Mouse (Mus musculus) liver, postnatal 0 days (tissue): Measurements from ENCODE around the gene Aldh1l1. TPM values are rescaled to one million over a fixed set of nuclear protein-coding genes. Genes with fewer than 3 reads are reported as not detected.
A peak's percentile ranks its signal among the peaks of the same experiment; 100 is the strongest.

Experiments used
- ATAC-seq: fragments of 200-750 bp; cut with Nextera tagmentation; 2 replicates; pipeline ENCODE4 v1.8.0; 2017; ENCODE audit warnings: mild to moderate bottlenecking, moderate library complexity
- DNase-seq: peaks from one replicate; pipeline ENCODE4 v3.0.0-alpha.2; 2016
- H3K27ac ChIP-seq: fragments of 300-500 bp; sonication (generic); 2 replicates; pipeline ENCODE4 v1.5.1; 2014; ENCODE audit warnings: antibody characterized with exemption, moderate library complexity, mild to moderate bottlenecking, low read depth
- H3K27me3 ChIP-seq: fragments of 300-500 bp; sonication (generic); 2 replicates; pipeline ENCODE4 v1.6.1; 2014; ENCODE audit warnings: low read length, control low read depth, mixed read lengths; ENCODE audit not compliant: insufficient read depth
- H3K36me3 ChIP-seq: fragments of 300-500 bp; sonication (generic); replicated peaks from 2 replicates; pipeline ENCODE4 v1.6.1; 2014; ENCODE audit warnings: mild to moderate bottlenecking, control low read depth, low read length, moderate library complexity, mixed read lengths; ENCODE audit not compliant: insufficient read depth
- H3K4me1 ChIP-seq: fragments of 300-500 bp; sonication (generic); 2 replicates; pipeline ENCODE4 v1.6.1; 2014; ENCODE audit warnings: antibody characterized with exemption, mild to moderate bottlenecking, control low read depth; ENCODE audit not compliant: insufficient read depth
- H3K4me2 ChIP-seq: fragments of 300-500 bp; sonication (generic); 2 replicates; pipeline ENCODE4 v1.6.1; 2014; ENCODE audit warnings: low read depth, mild to moderate bottlenecking, low read length, moderate library complexity, mixed read lengths
- H3K4me3 ChIP-seq: fragments of 300-500 bp; sonication (generic); 2 replicates; pipeline ENCODE4 v1.5.1; 2014; ENCODE audit warnings: low read depth, low read length
- H3K9ac ChIP-seq: fragments of 300-500 bp; sonication (generic); replicated peaks from 2 replicates; pipeline ENCODE4 v1.6.1; 2014; ENCODE audit warnings: mild to moderate bottlenecking, moderate library complexity
- H3K9me3 ChIP-seq: fragments of 300-500 bp; sonication (generic); 2 replicates; pipeline ENCODE4 v1.6.1; 2016; ENCODE audit warnings: mild to moderate bottlenecking, control low read depth, low read length, mixed read lengths
- CTCF ChIP-seq: sonication (generic); IDR thresholded peaks from 2 replicates; pipeline ENCODE4 v1.5.1; 2016; ENCODE audit warnings: antibody characterized with exemption, low read depth
- EP300 ChIP-seq: IDR thresholded peaks from 2 replicates; pipeline ENCODE4 v1.6.1; 2016; ENCODE audit warnings: antibody characterized with exemption, low read depth, mild to moderate bottlenecking
- WGBS: fragments of 180-500 bp; shearing (Covaris S2); extraction: QIAGEN DNeasy Blood & Tissue Kit; methylation state at CpG from one replicate; pipeline ENCODE4 v1.1.7; 2014; ENCODE audit not compliant: insufficient replicate concordance; 5-methylcytosine and 5-hydroxymethylcytosine counted together
- polyA plus RNA-seq: library from polyadenylated mRNA; unstranded; fragments of >200 nt; fragmentation: Nextera tagmentation; extraction: Ambion mirVana; gene quantifications from 2 replicates; pipeline ENCODE4 v1.2.1, GENCODE M21; 2015

The Aldh1l1 gene
- polyA plus RNA-seq, 1 experiment from 2014 or later, result 114 TPM

DNA sequence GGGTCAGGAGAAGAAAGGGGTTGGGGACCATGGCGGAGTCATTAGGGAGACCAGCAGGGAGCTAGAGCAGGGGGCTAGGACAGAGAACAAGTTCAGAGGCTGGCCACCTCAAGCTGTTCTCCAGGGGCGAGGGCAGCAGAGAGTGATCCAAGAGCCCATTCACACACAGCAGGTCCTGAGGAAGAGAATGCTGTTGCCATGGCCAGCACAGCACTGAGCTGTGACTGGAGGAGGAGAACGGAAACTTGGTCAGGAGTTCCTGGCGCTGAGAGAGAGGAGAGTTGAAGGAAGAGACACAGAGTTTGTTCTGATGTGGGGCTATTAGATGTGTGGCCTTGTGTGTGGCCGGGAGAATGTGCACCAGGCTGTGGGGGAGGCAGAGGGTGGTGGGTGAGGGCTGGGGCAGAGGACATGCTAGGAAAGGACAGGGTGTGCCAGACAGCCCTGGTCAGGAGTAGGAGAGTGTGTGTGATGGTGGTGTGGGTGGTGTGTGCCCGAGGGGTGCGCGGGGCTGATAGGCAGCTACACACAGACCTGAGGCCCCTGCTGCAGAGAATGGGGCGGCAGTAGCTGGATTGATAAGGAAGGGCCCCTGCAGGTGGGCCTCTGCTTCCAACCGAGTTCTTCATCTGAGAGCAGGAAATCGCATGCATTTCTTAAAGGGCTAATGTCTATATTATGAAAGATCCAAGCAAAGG is 136.7 kb downstream of the Aldh1l1 start:
- TF ChIP-seq EP300 (peak; percentile 92), CTCF (no peak)
- H3K4me1 ChIP-seq, result peaks cover 66% of the 10 kb centered on the region
- DNase-seq (peak; percentile 74), ATAC-seq (peak; percentile 70)
- 40% methylated on average over 11 of the region's 11 CpGs for WGBS
- peak overlapping the region; percentile 94 for H3K27ac ChIP-seq
- no peaks in the 10 kb centered on the region for H3K9me3 ChIP-seq
- H3K4me2 ChIP-seq, result peak overlapping the region; percentile 85
- peaks cover 27% of the 10 kb centered on the region for H3K36me3 ChIP-seq
- peak overlapping the region; percentile 4; the same call in 1 of the 2 replicates for H3K4me3 ChIP-seq
- H3K27me3 ChIP-seq, result no peaks in the 10 kb centered on the region
- H3K9ac ChIP-seq, result peak overlapping the region; percentile 81

DNA sequence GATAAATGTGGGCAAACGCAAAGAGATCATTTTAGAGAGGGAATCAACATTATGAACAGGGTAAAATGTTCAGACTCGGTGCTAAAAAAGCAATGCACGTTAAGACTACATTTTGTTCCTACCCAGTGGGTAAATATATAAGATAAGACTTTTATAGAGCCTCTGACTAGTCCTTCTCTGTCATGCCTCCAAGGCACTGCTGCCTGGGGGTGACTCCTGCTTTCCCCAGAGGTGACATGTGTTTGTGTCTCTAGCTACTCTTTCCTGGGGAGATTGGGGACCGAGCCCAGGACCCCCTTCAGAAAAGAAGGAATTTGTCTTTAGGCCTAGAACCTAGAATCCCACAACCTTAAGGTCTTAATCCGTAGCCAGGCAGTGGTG is 137.2 kb downstream of the Aldh1l1 start:
- peaks cover 60% of the 10 kb centered on the region for H3K4me1 ChIP-seq
- peak overlapping the region; percentile 94 for H3K27ac ChIP-seq
- no peak for DNase-seq
- no peak for TF ChIP-seq CTCF
- TF ChIP-seq EP300, result no peak
- H3K9ac ChIP-seq, result peak overlapping the region; percentile 81
- 46% methylated on average over 5 of the region's 5 CpGs for WGBS
- peaks cover 31% of the 10 kb centered on the region for H3K36me3 ChIP-seq
- H3K27me3 ChIP-seq, result no peaks in the 10 kb centered on the region
- peak overlapping the region; percentile 85 for H3K4me2 ChIP-seq
- H3K9me3 ChIP-seq, result no peaks in the 10 kb centered on the region
- peak overlapping the region; percentile 4 for H3K4me3 ChIP-seq
- no peak for ATAC-seq

DNA sequence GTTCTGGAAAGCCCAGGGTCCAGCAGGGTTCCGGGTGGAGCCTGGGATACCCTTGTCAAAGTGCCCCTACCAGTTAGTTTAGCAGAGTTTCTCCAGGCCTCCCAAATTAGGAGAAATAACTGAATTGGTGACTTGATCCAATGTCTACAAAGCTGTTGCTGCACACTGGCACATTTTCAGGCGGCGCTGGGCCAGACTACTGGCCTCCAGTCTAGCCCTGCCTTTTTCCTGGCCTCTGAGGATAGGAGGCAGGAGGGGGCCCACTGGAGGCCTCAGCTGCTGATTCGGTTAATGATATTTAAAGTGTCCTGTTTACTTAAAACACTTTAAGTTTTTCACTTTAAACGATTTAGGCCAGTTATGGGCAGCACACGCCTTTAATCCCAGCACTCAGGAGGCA is 138.0 kb downstream of the Aldh1l1 start:
- no peak for ATAC-seq
- H3K4me2 ChIP-seq, result peak overlapping the region; percentile 85
- peak overlapping the region; percentile 81 for H3K9ac ChIP-seq
- no peaks in the 10 kb centered on the region for H3K27me3 ChIP-seq
- H3K36me3 ChIP-seq, result peaks cover 38% of the 10 kb centered on the region
- DNase-seq, result no peak
- no peak overlapping the region for H3K4me3 ChIP-seq
- H3K9me3 ChIP-seq, result no peaks in the 10 kb centered on the region
- H3K27ac ChIP-seq, result peak overlapping the region; percentile 94
- 50% methylated on average over 6 of the region's 6 CpGs for WGBS
- H3K4me1 ChIP-seq, result peaks cover 59% of the 10 kb centered on the region
- TF ChIP-seq CTCF (no peak), EP300 (no peak)

DNA sequence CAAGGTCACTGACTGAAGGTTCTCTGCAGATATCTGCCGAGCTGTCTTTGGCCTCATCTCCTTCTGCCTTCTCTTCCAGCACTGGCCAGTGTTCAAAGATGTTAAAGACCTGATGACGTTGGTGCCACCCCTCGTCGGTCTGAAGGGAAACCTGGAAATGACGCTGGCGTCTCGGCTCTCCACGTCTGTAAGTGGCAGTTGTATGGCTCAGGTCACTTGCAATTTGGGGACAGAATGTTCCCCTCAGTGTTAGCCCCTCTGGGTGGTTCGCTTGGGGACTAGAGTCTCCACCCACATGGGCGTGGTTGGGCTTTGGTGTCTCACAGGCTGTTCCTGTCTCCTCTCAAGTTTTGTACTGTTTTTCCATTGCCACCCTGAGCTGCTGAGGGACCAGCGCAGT is 138.5 kb downstream of the Aldh1l1 start:
- peak; percentile 63 for DNase-seq
- Histone ChIP-seq H3K9me3 (no peaks in the 10 kb centered on the region), H3K4me2 (peak overlapping the region; percentile 85), H3K27ac (peak overlapping the region; percentile 94; the same call in 1 of the 2 replicates), H3K36me3 (peaks cover 42% of the 10 kb centered on the region), H3K4me1 (peaks cover 53% of the 10 kb centered on the region), H3K4me3 (0 out of 2 replicates have a peak overlapping the region, but pooled peaks have one; percentile 5), H3K27me3 (no peaks in the 10 kb centered on the region), H3K9ac (peak overlapping the region; percentile 81)
- no peak; the same call in 1 of the 2 replicates for ATAC-seq
- peak; percentile 63 for TF ChIP-seq EP300
- TF ChIP-seq CTCF, result no peak
- WGBS, result 49% methylated on average over 11 of the region's 11 CpGs

DNA sequence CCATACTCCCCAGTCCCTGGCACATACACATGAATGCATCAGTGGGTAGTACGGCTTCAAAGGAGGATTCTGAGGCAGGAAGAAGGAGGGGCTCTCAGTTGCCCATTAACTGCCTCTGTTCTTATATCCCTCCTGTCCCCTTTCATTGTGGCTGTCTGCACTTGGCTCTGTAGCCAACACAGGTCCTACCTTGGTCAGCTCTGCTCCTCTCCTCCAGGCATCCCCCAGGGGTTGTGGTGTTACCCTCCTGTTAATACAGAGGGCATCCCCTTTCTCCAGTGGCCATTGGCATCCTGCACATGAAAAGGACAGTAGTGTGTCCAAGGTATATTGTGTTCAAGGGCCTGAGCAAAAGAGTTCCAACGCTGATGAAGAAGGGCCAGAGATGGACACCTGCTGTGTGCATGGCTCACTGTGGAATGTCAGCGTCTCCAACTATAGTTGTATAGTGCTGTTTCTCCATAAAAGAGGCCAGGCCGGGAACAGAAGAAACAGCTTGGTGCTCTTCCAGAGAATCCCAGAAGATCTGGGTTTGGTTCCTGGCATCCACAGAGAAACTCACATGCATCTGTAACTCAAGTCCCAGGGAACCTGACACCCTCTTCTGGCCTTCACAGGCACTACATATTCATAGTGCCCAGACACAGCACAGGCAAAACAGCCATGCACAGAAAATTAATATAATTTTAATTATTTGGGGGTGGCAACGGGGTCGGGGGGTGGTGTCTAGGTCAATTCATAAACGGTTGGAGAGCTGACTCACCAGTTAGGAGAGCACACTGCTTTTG is 139.2 kb downstream of the Aldh1l1 start:
- H3K27ac ChIP-seq, result peak overlapping the region; percentile 94; the same call in 1 of the 2 replicates
- H3K4me2 ChIP-seq, result peak overlapping the region; percentile 85
- WGBS, result 82% methylated on average over 7 of the region's 7 CpGs
- DNase-seq, result no peak
- no peaks in the 10 kb centered on the region for H3K27me3 ChIP-seq
- 0 out of 2 replicates have a peak overlapping the region, but pooled peaks have one; percentile 5 for H3K4me3 ChIP-seq
- peaks cover 53% of the 10 kb centered on the region for H3K4me1 ChIP-seq
- H3K36me3 ChIP-seq, result peaks cover 43% of the 10 kb centered on the region
- H3K9me3 ChIP-seq, result no peaks in the 10 kb centered on the region
- ATAC-seq, result no peak
- TF ChIP-seq CTCF (peak; percentile 61), EP300 (no peak)
- H3K9ac ChIP-seq, result no peak overlapping the region

DNA sequence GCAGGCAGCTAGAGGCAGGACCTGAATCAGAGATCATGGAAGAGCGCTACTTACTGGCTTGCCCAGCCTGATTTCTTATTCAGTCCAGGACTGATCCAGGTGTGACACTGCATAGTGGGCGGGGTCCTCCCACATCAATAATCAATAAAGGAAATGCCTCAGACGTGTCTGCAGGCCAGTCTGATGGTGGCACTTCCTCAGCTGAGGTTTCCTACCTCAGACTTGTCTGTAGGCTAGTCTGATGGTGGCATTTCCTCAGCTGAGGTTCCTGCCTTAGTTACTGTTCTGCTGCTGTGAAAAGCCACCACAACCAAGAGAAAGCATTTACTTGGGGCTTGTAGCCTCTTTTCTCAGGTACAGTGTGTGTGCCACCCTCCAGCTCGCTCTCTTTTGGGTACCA is 141.3 kb downstream of the Aldh1l1 start:
- no peak overlapping the region; the same call in 1 of the 2 replicates for H3K27ac ChIP-seq

More for the DNA sequence above, 141.3 kb downstream of the Aldh1l1 start:
- WGBS, result 71% methylated on average over 4 of the region's 4 CpGs
- H3K9ac ChIP-seq, result no peak overlapping the region
- H3K4me3 ChIP-seq, result no peak overlapping the region
- no peak for ATAC-seq
- peaks cover 57% of the 10 kb centered on the region for H3K36me3 ChIP-seq
- H3K9me3 ChIP-seq, result no peaks in the 10 kb centered on the region
- H3K4me2 ChIP-seq, result no peak overlapping the region
- TF ChIP-seq EP300 (no peak), CTCF (no peak)
- H3K27me3 ChIP-seq, result no peaks in the 10 kb centered on the region
- DNase-seq, result no peak
- H3K4me1 ChIP-seq, result peaks cover 34% of the 10 kb centered on the region
